Mouse (Mus musculus): ENCODE data around the gene Nub1.

DNA sequence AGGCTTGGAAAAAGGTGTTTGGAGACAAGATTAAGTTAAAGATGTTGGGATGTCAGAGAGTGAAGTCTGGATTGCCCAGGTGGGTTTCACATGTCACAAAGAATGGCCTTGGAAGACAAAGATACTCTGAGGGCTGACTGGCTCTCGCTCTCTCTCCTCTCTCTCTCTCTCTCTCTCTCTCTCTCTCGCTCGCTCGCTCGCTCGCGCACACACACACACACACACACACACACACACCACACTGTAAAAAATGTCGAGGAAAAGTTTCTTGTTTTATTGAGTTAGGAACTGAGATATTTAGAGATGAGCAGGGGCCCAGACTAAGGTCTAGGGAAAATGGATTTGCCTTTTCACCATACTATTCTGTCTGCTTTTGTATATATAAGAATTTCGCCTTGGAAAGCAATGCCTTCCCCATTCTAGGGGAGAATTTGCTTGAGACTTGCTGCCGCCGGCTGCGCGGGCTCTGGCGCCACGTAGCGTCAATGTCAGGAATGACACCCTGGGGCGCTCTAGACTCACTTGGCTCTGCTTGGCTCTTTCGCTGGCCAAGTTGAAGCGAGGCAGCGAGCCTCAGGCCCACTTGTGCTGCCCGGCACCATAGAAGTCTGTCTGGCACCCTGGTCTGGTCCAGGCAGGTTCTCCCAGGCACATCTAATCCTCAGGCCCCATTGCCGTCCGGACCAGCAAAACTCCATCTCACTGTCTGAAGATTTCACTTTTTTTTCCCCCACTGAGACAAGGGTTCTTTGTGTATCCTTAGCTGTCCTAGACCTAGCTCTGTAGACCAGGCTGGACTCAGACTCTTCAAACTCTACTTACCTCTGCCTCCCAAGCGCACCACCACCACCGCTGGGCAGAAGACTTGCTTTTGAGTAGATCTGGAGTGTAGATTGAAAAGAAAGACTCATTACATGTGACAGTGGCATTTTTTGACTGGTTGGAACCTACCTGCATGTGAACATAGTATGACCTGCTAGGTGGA lies 33.3 kb upstream of the Nub1 start:
- TF ChIP-seq POLR2A (IDR thresholded peaks at IDR 0.05; ENCODE audit: insufficient read depth, low read length) (no peak), CTCF (IDR thresholded peaks at IDR 0.05; ENCODE audit: low read depth, low read length) (peak; percentile 96), EP300 (IDR thresholded peaks at IDR 0.05; ENCODE audit: insufficient read depth, low read depth, low read length) (no peak)
